Mouse (Mus musculus) layer of hippocampus, postnatal 25 days (tissue): ENCODE measurements around the gene Erg. TPM values are rescaled to one million over a fixed set of nuclear protein-coding genes. Genes with fewer than 3 reads are reported as not detected.

Source experiments
- DNase-seq, 2 experiments: peaks; one replicate each; pipeline ENCODE4 v3.0.0; 2022; ENCODE audit warnings: mixed read lengths in 2 of 2, low spot score in 1 of 2; ENCODE audit errors: extremely low spot score in 1 of 2
- total RNA-seq, 2 experiments: library from RNA; stranded (reverse); gene quantifications; 2 replicates each; pipeline ENCODE4 v1.2.3; 2021

The Erg gene
- total RNA-seq, 2 experiments from 2014 or later, result 4.4 to 5.0 TPM

DNA sequence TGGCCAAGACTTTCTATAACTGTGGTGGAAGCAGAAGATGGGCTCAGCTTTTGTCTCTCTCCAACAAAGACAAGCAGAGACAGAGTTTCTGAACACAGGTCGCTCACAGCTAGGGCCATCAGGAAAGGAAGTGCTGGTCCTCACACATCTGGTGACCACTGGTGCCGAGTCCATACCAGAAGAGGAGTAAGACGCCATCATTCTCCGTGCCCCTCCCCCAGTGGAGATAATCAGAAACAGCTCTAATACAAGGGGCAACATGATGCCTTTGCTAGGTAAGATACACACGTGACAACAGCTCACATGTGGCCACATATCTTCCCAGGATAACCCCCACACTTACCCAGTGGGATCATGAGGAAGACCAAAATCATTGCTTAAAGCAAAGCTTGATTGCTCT, 96.0 kb downstream of the Erg start:
- no peak for DNase-seq

DNA sequence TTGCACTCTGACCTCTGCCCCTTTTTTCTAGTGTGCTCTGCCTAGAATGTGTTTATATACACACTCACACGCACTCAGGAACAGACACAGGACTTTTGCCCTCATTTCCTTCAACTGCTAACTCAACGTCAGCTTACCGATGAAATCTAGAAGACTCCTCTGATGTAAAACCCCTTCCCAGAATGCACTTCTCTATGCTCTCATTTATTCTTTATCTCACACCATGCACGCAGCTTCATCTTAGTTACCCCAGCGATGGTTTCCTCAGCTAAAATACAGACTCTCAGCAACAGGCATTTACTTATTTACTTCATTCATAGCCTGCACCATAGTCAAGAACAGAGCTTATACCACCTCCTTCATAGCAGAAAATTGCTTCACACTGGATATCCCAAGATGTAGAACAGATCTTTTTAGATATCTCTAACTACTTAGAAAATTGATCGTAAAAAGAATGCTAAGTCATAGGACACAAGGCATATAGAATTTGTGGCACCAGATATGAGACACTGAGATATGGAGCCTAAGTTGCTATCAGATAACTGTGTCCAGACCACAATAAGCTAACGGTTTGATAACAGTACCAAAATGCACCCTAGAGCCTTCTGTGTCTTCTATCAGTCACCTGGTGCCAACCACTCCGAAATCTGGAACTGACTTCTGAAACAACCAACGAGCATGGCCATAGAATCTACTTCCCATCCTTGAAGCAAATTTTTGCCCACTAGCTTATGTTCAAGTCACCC, 98.6 kb downstream of the Erg start:
- DNase-seq, result no peak

- no peak for DNase-seq
These were observed 105.2 kb downstream of the Erg start for GRCm38 (mm10) chr16:95481176-95481575.

GRCm38 (mm10) chr16:95478558-95478957, 107.8 kb downstream of the Erg start:
- no peak for DNase-seq

DNA sequence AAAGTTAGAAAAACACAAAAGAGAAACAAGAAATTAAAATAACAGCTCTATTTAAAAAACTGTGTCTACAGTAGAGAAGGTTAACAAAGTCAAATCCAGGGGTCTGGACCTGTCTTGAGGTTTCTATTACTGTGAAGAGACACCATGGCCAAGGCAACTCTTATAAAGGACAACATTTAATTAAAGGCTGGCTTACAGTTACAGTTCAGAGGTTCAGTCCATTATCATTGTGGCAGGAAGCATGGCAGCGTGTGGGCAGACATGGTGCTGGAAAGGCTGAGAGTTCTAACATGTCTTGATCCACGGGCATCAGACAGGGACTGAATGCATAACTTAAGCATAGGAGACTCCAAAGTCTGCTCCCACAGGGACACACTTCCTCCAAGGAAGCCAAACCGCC, 111.4 kb downstream of the Erg start:
- DNase-seq, result no peak

GRCm38 (mm10) chr16:95473946-95474345, 112.4 kb downstream of the Erg start:
- no peak for DNase-seq

GRCm38 (mm10) chr16:95472771-95473170, 113.6 kb downstream of the Erg start:
- no peak for DNase-seq

GRCm38 (mm10) chr16:95469262-95470139, 116.9 kb downstream of the Erg start:
- no peak for DNase-seq

- no peak for DNase-seq
These were observed 118.5 kb downstream of the Erg start for GRCm38 (mm10) chr16:95467893-95468292.

GRCm38 (mm10) chr16:95466548-95466947, 119.8 kb downstream of the Erg start:
- DNase-seq, result peak in 1 of 2 experiments; percentile 11

DNA sequence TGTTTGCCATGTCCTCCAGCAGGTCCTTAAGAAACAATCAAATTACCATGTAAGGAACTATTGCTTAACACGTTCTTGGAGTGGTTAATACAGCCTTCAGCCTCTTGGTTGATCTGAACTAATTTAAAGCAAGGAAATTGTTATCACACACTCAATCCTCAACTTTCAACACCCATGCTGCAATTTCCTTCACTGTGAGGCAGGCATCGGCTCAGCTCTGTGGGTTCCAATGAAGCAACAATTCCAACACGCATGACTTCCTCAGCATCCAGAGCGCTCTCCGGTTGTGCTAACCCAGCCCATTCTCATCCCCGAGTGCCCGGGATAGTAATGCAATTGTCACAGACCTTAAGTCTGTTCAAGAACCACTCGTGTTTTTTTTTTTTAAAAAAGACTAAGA, 121.8 kb downstream of the Erg start:
- DNase-seq, result no peak

- no peak for DNase-seq
These were observed 122.6 kb downstream of the Erg start for GRCm38 (mm10) chr16:95463796-95464195.

- DNase-seq, result no peak
These were observed 124.5 kb downstream of the Erg start for GRCm38 (mm10) chr16:95461941-95462340.

GRCm38 (mm10) chr16:95460336-95460735, 126.1 kb downstream of the Erg start:
- DNase-seq, result no peak

DNA sequence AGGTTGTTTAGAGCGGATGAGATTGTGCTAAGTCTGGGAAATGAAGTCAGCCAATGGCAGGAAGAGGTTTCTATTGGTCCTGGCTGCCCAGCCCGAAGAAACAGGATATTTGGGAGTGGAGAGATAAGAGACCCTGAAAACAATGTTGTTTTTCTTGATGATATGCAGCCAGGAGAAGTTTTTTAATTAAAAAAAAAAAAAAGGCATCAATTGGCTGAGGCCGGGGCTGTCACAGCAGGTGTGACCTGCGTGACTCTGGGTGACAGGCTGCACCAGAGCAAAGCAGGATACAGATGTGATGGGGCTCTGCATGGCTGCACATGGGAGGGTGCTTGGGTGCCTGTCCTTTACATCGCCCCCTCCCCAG, 127.1 kb downstream of the Erg start:
- DNase-seq, result no peak

- DNase-seq, result no peak
These were observed 127.6 kb downstream of the Erg start for GRCm38 (mm10) chr16:95458590-95459324.

- no peak for DNase-seq
These were observed 129.4 kb downstream of the Erg start for GRCm38 (mm10) chr16:95457006-95457405.

GRCm38 (mm10) chr16:95455896-95456295, 130.5 kb downstream of the Erg start:
- DNase-seq, result no peak

DNA sequence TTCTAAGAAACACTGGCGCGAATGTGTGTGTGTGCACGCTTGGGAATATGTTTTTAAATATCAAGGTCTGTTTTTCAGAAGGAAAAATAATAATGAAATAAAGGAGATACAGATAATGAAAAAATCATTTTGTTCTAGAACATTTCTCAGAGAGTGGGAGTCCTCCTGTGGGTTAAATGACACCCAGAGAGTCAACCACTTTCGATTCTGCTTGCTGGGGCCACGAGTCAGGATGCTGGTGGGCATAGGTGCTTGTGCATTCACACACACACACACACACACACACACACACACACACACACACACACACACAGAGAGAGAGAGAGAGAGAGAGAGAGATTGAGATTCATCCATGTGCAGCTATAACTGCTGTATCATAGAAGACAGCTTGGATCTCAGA, 130.9 kb downstream of the Erg start:
- DNase-seq, result no peak

DNA sequence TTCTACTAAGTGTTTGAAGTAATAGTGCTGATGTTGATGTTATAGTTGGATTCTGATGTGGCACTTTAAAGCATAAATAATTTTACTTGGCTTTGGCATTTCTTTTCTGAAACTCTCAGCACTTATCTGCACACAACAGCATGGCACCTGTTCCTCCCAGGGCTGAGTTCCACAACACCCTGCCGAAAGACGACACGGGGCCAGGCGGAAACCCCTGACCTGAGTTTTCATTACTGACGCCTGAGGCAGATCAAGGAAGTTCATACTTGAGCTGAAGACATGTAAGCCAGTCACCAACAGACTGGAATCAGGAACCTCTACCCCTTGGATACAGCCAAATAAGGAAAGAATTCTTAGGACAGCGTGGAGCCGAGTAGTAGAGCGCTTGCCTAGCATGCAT, 134.0 kb downstream of the Erg start:
- no peak for DNase-seq

GRCm38 (mm10) chr16:95449361-95449725, 137.1 kb downstream of the Erg start:
- DNase-seq, result no peak
